Mouse (Mus musculus) large intestine, adult 2 months (tissue): ENCODE data around the gene Med12. TPM values are rescaled to one million over a fixed set of nuclear protein-coding genes. Genes with fewer than 3 reads are reported as not detected.

Experiments
- DNase-seq: peaks from one replicate; pipeline ENCODE4 v3.0.0-alpha.2; 2012; ENCODE audit warnings: low read depth, low spot score
- WGBS: fragments of 180-500 bp; shearing (Covaris S2); methylation state at CpG from one replicate; pipeline ENCODE4 v1.1.7; 2018; 5-methylcytosine and 5-hydroxymethylcytosine counted together
- polyA plus RNA-seq: library from polyadenylated mRNA; depleted of rRNA; stranded (reverse); fragments of >200 nt; gene quantifications from 2 replicates; pipeline ENCODE4 v1.2.3, GENCODE M21; 2012; rRNA removed

Gene Med12
- 56.7 and 77.4 TPM in 2 replicates for polyA plus RNA-seq

- WGBS: 16% methylated on average over 54 of the region's 54 CpGs
- DNase-seq: peak; percentile 39
Measured at GRCm38 (mm10) chrX:101273875-101274738, at the start of gene Med12. Gene Med12, plus strand, starts transcription at chrX:101274030.

GRCm38 (mm10) chrX:101245011-101245410 lies 28.8 kb upstream of the Med12 start:
- WGBS: 36% methylated on average over 1 of the region's 1 CpGs
- no peak for DNase-seq

- DNase-seq: peak; percentile 70
- 21% methylated on average over 46 of the region's 47 CpGs for WGBS
Measured at GRCm38 (mm10) chrX:101253952-101254729, 19.7 kb upstream of the Med12 start, which contains the start of gene Foxo4. Gene Foxo4, plus strand, starts transcription at chrX:101254528.

DNA sequence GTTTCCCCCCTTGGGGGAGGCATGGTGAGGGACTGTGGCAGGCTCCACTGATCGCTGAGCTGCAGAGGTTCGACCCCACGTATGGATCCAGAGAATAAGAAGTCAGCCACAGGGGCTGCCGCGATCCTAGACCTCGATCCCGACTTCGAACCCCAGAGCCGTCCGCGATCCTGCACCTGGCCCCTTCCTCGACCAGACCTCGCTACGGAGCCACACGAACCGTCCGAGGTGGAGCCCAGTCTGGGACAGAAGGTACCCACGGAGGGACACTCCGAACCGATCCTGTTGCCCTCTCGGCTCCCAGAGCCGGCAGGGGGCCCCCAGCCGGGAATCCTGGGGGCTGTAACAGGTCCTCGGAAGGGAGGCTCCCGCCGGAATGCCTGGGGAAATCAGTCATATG lies 19.1 kb upstream of the Med12 start:
- no peak for DNase-seq
- 11% methylated on average over 26 of the region's 26 CpGs for WGBS

DNA sequence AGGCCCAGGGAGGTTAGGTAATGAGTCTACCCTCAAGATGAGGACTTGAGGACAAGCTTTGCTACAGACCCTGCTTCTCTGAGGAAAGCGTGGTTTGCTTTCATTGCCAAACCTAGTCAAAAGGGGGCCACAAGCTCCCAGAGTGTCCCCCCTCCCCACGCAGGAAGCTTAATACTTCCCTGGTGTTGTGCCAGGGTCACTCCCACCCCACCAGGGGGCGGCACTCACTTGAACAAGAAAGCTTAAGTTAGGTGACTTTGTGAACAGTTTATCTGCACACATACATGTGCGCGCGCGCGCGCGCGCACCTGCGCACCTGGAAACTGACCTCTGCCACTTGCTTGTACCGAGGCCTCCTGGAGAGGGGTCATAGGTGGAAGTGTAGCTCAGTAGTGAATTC lies 17.2 kb upstream of the Med12 start:
- 86% methylated on average over 13 of the region's 13 CpGs for WGBS
- DNase-seq: no peak

- no peak for DNase-seq
- 57% methylated on average over 13 of the region's 13 CpGs for WGBS
Measured at GRCm38 (mm10) chrX:101260441-101261325, 13.1 kb upstream of the Med12 start.

GRCm38 (mm10) chrX:101263892-101264291 lies 9.9 kb upstream of the Med12 start, which contains the start of gene Gm614:
Gene Gm614, minus strand, starts transcription at chrX:101263992.
- WGBS: 94% methylated on average over 1 of the region's 1 CpGs
- DNase-seq: no peak

- 72% methylated on average over 6 of the region's 6 CpGs for WGBS
- no peak for DNase-seq
Measured at GRCm38 (mm10) chrX:101266631-101267030, 7.2 kb upstream of the Med12 start.

DNA sequence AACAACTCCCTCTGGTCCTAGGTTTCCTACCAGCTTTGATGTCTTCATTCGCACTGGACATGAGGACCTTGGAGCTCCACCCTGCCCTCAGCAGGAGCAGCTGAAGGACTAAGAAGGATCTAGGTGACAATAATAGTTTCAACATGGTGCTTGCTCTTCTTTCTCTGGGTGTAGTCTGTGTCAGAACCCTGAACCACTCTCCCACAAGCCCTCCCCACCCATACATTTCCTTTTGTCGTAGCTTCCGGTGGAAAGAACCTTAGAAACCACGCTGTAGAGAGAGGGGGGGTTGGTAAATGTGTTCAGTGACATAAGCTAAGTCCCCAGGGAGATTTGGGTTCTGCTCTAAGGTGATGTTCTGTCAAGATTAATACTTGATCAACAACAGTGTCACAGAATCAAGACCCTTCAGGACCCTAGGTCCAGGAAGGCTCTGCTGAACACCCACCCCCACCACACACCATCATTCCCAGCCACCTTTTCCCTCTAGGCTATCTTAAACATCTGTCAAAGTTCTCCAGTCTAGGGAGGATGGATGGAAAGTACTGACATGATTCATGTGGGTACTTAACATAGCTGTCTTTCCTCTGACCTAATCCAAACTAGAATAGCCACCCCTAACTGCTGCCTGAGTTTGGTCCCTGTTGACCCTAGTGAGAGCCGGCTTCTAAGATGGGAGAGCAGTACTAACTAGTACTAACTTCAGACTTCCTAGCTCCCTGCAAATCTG lies 5.6 kb upstream of the Med12 start, which contains the start of gene Il2rg:
Gene Il2rg, minus strand, starts transcription at position 231 of the 730 bp plus-strand sequence.
- 65% methylated on average over 5 of the region's 5 CpGs for WGBS
- no peak for DNase-seq

GRCm38 (mm10) chrX:101268755-101269124 lies 5.1 kb upstream of the Med12 start, which contains the start of gene Gm20489:
Gene Gm20489, minus strand, starts transcription at chrX:101269023.
- DNase-seq: no peak
- WGBS: 72% methylated on average over 3 of the region's 3 CpGs

DNA sequence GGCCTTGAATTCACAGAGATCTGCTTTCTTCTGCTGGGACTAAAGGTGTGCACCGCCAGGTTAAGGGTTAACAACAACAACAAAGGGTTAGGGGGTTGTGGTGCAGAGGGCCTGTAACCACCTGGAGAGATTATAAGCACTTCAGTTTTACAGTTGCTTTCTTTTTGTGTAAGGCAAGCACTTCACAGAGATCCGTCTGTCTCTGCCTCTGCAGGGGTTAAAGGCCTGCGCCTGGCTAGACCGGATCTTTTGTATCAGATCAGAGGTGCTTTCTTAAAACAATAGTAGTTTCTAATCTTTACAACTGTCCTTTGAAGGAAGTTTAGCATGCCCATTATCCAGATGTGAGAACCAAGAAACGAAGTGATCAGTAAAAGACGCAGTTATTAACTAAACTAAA lies 420 bp upstream of the Med12 start:
- WGBS: 19% methylated on average over 6 of the region's 6 CpGs
- DNase-seq: no peak

DNA sequence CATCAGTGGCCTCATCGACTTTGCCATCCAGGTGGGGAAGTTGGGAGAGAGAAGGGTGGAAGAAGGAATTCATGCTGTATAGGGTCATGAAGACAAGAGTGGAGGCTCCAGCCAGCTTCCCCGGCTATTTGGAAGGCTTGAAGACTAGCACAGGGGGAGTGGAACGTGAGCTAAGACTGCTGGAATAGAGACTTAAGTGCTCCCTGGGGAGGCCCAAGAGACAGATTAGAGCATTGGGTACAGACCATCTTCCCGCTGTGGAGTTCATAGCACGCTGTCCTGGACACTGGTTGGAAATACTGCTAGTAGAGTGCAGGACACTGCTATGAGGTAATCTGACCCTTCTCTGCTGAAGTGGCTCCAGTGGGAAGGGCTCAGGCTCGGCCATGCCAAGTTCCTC lies 9.0 kb downstream of the Med12 start:
- 87% methylated on average over 6 of the region's 6 CpGs for WGBS
- no peak for DNase-seq

DNA sequence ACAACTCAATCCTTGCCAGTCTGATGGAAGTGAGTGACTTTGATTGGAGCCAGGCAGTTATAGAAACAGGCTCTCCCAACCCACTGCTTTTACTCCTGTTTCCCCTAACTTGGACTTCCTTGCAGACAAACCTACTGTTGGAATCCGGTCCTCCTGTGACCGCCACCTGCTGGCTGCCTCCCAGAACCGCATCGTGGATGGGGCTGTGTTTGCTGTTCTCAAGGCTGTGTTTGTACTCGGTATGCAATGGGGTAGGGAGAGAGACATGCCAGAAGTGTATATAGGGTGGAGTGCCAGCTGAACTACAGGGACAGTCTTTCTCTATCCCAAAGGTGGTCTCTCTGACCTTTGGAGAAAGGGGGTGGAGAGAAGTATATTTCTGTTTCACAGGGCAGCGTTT lies 11.7 kb downstream of the Med12 start:
- WGBS: 25% methylated on average over 6 of the region's 6 CpGs
- no peak for DNase-seq

- no peak for DNase-seq
- 93% methylated on average over 14 of the region's 14 CpGs for WGBS
Measured at GRCm38 (mm10) chrX:101285953-101286670, 12.3 kb downstream of the Med12 start.

- no peak for DNase-seq
- WGBS: 90% methylated on average over 3 of the region's 3 CpGs
Measured at GRCm38 (mm10) chrX:101287543-101287942, 13.7 kb downstream of the Med12 start.

GRCm38 (mm10) chrX:101288432-101288831 lies 14.6 kb downstream of the Med12 start:
- no peak for DNase-seq
- 92% methylated on average over 6 of the region's 6 CpGs for WGBS

GRCm38 (mm10) chrX:101289037-101289436 lies 15.2 kb downstream of the Med12 start:
- 90% methylated on average over 7 of the region's 7 CpGs for WGBS

GRCm38 (mm10) chrX:101290111-101290510 lies 16.3 kb downstream of the Med12 start:
- WGBS: 91% methylated on average over 10 of the region's 10 CpGs
- DNase-seq: no peak

More at GRCm38 (mm10) chrX:101289037-101289436, 15.2 kb downstream of the Med12 start:
- no peak for DNase-seq
